Mouse (Mus musculus): ENCODE results near the gene Akap8. TPM values are rescaled to one million over a fixed set of nuclear protein-coding genes. Genes with fewer than 3 reads are reported as not detected.

Akap8 gene
- polyA plus RNA-seq (2014; fragmentation: Illumina TruSeq; extraction: RNeasy Lipid Tissue Mini Kit (QIAGEN cat#74804); ENCODE audit: low read depth, low replicate concordance) = 50.5 TPM

GRCm38 (mm10) chr17:32320597-32321389 is at the start of gene Akap8:
Akap8 (minus strand) TSS chr17:32321238.

GRCm38 (mm10) chr17:32350382-32350983 is 29.4 kb upstream of the Akap8 start, which contains the start of gene Akap8l:
Akap8l (minus strand) TSS chr17:32350607.

DNA sequence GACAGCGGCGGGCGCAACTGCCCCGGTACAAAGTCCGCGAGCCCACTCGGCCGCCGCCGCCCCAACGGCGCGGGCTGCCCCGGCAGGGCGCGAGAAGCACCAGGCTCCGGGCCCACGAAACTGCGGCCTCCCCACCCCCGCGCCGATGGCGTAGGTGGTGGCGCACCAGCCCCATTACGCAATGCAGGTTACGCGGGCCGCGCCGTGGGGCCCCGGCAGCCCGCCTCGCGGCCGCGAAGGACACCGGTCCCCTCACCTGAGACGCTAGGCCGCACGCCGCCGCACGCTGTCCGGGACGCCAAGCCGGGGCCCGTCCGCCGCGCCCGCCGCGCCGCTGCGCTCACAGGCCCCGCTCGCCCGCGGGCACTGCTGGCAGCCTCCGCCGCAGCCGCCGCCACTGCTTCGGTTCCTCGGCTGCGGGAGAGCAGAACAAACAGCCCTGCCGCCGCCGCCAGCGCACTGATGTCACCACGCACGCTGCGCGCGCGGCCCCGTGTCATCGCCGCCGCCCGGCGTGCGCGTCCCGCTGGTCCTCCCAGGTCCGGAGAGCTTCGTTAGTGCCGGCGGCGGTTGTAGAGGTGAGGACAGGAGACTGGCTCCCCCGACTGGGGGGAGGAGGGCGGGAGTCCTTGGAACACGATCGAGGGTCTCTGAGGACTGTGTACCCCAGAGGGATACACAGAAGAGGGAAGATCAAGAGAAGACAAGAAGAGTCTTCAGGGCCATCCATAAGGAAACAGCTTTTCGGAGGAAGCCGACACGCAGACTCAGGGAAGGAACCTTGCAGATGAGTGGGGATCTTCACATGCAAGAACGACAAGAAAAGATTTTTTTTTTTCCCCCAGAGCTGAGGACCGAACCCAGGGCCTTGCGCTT is 36.5 kb downstream of the Akap8 start, which contains the start of gene Brd4:
Gene Brd4, minus strand, starts transcription at position 461 of the 876 bp plus-strand sequence.

Other genes starting within 250 kb of the Akap8 start
- gene Notch3, start 154.4 kb downstream of the Akap8 start, polyA plus RNA-seq (2014; fragmentation: Illumina TruSeq; extraction: RNeasy Lipid Tissue Mini Kit (QIAGEN cat#74804); ENCODE audit: low read depth, low replicate concordance) = 0.65 TPM
- 0.49 TPM for gene Ephx3, start 131.7 kb downstream of the Akap8 start, polyA plus RNA-seq (2014; fragmentation: Illumina TruSeq; extraction: RNeasy Lipid Tissue Mini Kit (QIAGEN cat#74804); ENCODE audit: low read depth, low replicate concordance)
- gene Brd4, start 36.5 kb downstream of the Akap8 start, polyA plus RNA-seq (2014; fragmentation: Illumina TruSeq; extraction: RNeasy Lipid Tissue Mini Kit (QIAGEN cat#74804); ENCODE audit: low read depth, low replicate concordance) = 16.8 TPM
- 18.6 TPM for gene Akap8l, start 29.4 kb upstream of the Akap8 start, polyA plus RNA-seq (2014; fragmentation: Illumina TruSeq; extraction: RNeasy Lipid Tissue Mini Kit (QIAGEN cat#74804); ENCODE audit: low read depth, low replicate concordance)
- gene Wiz, start 68.2 kb upstream of the Akap8 start, polyA plus RNA-seq (2014; fragmentation: Illumina TruSeq; extraction: RNeasy Lipid Tissue Mini Kit (QIAGEN cat#74804); ENCODE audit: low read depth, low replicate concordance) = 2.5 TPM
- gene Rasal3, start 82.3 kb upstream of the Akap8 start, polyA plus RNA-seq (2014; fragmentation: Illumina TruSeq; extraction: RNeasy Lipid Tissue Mini Kit (QIAGEN cat#74804); ENCODE audit: low read depth, low replicate concordance) = not detected
- not detected for gene Pglyrp2, start 102.9 kb upstream of the Akap8 start, polyA plus RNA-seq (2014; fragmentation: Illumina TruSeq; extraction: RNeasy Lipid Tissue Mini Kit (QIAGEN cat#74804); ENCODE audit: low read depth, low replicate concordance)
- not detected for gene Cyp4f39, start 131.5 kb upstream of the Akap8 start, polyA plus RNA-seq (2014; fragmentation: Illumina TruSeq; extraction: RNeasy Lipid Tissue Mini Kit (QIAGEN cat#74804); ENCODE audit: low read depth, low replicate concordance)
- gene Cyp4f17, start 184.8 kb upstream of the Akap8 start, polyA plus RNA-seq (2014; fragmentation: Illumina TruSeq; extraction: RNeasy Lipid Tissue Mini Kit (QIAGEN cat#74804); ENCODE audit: low read depth, low replicate concordance) = 1.7 TPM
- gene Cyp4f16, start 215.3 kb upstream of the Akap8 start, polyA plus RNA-seq (2014; fragmentation: Illumina TruSeq; extraction: RNeasy Lipid Tissue Mini Kit (QIAGEN cat#74804); ENCODE audit: low read depth, low replicate concordance) = 4.6 TPM